Mouse (Mus musculus): ENCODE measurements around the gene P2ry13.

P2ry13 gene

GRCm38 (mm10) chr3:59197329-59197948, 13.2 kb downstream of the P2ry13 start:
- no peak for DNase-seq (ENCODE audit: low spot score in 2 of 2)

DNA sequence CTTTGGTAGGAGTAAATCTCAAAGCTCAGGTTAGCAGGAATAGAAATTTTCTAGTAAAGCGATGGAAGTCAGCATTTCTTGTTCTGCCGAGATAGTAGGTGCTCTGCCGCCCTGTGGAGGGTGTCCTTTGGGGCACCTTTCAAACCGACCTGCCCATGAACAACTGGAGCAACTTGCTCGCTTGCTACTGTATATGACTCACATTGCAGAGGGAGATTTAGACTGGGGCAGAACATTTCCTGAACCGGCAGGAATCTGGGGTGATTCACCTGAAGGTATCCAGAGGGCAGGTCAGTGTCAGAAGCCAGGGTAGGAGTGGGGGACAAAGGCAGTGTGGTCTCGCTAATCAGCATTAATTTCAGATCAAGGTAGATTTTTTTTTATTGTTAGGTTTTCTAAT, 15.7 kb downstream of the P2ry13 start, which contains the start of gene Gpr87:
Gpr87 (minus strand) TSS at position 167 of the 400 bp plus-strand sequence.
- DNase-seq (ENCODE audit: low spot score in 2 of 2), result no peak

DNA sequence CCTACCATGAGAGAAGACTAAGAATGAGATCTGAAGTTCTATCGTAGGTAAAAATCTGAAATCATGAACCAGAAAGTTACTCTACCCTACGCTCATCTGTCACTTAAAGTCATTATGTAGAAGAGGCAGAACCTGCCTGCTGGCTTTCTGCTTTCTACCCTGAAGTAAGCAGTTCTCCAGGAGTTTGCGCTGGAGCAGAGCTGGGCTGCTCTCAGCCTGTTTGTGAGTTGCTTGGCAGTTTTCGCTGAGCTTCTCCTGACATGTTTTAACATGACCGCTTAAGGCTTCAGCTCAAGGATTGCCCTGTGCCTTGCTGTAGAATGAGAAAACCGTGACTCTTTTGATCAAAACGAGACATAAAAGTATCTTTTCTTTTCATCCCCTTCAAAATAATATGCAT, 16.6 kb downstream of the P2ry13 start:
- DNase-seq (ENCODE audit: low spot score in 2 of 2), result no peak

DNA sequence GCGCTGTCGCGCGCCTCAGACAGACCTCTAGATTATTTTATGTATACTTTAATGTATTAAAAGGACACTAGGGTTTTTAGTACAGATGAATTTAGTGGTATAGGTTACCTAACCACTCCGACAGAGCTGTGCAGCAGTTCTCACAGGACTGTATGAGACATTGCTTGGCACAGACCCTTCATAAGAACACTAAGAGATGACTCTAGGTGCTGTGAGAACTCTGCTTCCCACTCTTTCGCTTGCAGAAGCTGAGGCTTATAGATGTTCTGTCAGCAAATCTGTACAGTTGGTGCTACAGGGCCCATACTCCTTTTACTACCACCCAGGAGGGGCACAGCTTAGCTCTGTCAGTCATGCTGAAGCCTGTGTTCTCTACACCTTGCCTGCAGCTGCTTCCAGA, 19.0 kb downstream of the P2ry13 start:
- DNase-seq (ENCODE audit: low spot score in 2 of 2), result no peak

DNA sequence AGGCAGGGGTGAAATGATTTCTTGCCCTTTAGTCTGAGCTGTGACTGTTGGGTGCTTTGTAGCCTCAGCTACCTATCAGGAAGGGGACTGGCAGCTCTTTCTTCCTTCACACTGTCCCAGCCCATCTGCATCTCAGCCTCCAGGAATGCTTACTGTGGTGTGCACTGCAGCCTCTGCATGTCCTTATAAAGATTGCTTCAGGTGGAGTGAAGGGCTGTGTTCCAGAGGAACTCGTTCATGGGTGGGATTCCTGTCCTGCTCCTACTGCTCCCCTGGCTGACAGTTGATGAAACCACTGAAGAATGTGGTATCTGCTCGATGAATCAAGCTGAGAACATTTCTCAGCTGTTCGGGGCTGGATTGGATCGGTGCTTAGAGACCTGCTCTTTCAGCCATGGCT, 23.3 kb downstream of the P2ry13 start:
- no peak for DNase-seq (ENCODE audit: low spot score in 2 of 2)

DNA sequence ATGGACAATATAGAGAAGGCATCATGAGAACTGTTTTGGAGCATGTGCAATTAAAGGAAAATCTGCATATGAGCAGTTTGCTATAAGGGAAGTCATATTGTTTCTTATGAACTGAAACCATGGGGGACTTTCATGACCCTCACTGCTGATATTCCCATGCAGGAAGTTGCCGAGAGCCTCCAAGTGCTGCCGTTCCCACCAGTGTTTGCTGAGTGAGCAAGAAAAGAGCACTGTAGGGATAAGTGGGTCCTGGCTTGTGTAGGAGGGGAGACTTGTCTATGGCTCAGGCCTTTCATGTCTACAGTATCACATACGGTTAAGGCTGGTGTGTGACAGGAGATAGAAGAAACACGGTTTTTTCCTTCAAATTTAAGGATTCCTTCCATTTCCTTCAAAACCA, 25.0 kb downstream of the P2ry13 start:
- DNase-seq (ENCODE audit: low spot score in 2 of 2), result no peak

GRCm38 (mm10) chr3:59182129-59182528, 28.6 kb downstream of the P2ry13 start:
- no peak for DNase-seq (ENCODE audit: low spot score in 2 of 2)

- DNase-seq (ENCODE audit: low spot score in 2 of 2), result no peak
These were observed 29.5 kb downstream of the P2ry13 start for GRCm38 (mm10) chr3:59181134-59181533.

DNA sequence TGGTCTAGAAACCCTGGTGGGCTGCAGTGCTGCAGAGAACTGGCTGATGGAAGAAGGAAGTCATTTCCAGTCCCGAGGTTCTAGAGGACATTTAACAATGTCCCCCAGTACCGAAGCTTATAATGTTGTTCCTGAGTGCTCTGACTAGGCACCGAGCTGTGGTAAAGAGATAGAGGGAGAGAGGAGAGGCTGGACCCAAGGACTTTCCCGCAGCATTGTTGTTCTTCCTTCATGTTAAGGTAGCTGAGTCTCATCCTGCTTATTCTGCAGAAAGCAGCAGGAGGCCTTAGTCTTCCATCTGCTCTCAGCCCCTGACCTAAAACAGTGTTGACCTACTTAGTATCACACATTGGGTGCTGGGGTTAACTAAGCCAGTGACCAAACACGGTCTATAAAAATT, 33.8 kb downstream of the P2ry13 start:
- DNase-seq (ENCODE audit: low spot score in 2 of 2), result no peak

DNA sequence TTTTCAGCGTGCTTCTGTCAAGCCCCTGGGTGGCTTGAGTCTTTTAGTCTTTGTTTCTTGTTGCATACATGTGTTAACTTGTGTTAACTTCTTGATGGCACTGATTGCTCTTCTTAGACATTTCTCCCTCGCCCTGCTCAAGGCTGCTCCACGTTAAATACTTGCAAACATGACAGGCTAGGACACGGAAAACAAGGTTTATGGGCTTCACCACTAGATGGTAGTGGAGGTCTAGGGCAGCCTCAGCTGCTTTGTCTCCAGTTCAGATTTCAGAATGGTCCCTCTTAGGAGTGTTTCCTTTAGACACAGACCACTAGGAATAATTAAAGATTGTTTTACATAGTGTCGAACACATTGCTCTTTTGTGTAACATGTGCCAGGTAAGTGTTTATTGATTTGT, 35.4 kb downstream of the P2ry13 start:
- DNase-seq (ENCODE audit: low spot score in 2 of 2), result peak in 1 of 2 experiments; percentile 36

DNA sequence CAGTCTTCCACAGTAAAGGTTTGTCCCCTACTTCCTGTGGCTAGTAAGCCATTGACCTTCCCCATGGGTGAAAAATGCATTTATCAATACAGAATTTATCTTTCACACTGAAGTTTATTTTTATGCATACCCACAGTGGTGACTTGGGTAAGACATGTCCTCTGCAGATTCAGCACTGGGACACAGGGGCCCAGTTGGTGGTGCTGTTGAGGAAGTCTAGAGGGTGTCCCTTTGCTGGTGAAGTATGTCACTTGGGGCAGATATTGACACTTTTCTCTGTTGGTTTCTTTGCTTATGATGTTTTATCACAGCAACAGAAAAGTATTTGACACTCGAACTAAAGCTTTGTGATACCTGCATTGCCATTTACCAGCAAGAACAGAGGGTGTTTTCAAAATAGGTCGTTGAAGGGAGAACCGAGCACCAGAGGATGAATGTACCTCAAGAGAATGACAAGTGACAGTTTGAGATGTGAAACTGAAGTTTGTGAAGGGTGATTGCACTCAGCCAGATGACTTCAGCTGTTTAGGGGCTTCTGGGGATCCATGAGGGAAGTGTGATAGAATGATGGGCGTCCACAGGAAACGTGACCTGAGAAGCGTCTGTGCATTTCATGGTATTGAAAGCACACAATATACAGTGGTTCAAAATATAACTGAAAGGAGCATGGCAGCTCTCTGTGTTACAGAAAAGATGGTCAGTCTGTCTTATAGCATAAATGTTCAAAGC, 36.1 kb downstream of the P2ry13 start:
- DNase-seq (ENCODE audit: low spot score in 2 of 2), result no peak

- no peak for DNase-seq (ENCODE audit: low spot score in 2 of 2)
These were observed 40.6 kb downstream of the P2ry13 start for GRCm38 (mm10) chr3:59169921-59170627.

GRCm38 (mm10) chr3:59169215-59169614, 41.5 kb downstream of the P2ry13 start:
- DNase-seq (ENCODE audit: low spot score in 2 of 2), result no peak

- DNase-seq (ENCODE audit: low spot score in 2 of 2), result no peak
These were observed 42.2 kb downstream of the P2ry13 start for GRCm38 (mm10) chr3:59168476-59168875.

DNA sequence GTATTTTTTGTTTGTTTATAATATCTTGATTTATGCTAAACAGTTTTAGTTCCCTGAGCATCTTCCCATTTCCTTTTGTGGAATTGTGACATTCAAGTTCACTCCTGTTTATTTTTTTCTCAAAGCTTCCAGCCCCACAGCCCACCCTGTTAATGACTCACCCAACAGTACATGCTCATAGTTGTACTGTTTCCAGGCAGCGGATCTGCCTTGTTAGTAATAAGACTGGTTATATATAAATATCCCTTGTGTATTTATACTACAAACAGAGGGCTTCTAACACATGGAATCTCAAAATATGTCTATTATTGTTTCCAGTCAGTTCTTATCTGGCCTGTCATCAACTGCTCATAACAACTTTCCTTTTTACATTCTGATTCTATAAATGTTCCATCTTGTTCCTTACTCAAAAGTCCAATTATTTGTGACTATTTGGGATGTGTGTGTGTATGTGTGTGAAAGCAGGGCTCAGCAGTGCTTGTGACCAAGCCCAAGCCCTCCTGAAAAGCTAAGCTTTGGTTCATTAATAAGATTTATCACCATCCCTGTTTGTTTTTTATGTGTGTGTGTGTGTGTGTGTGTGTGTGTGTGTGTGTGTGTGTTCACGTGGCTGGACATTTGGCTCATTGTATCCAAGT, 43.1 kb downstream of the P2ry13 start:
- DNase-seq (ENCODE audit: low spot score in 2 of 2), result no peak

DNA sequence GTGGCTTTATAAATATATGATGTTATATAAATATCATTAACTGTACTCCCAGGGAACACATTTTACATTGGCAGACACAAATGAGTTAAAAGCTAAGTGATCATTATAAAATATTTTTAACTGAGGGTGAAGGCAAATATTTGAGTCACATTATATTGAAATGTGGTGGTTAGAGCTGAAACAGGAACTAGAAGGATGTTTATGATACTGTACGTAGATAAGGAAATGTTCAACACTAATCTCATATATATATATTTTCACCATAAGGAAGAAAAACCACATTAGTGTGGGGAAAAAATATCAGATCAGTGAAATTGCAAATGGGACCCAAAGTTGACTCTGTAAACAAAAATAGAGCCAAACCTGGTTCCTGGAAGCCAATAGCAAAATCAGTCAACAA, 50.2 kb downstream of the P2ry13 start:
- DNase-seq (ENCODE audit: low spot score in 2 of 2), result no peak
